Mouse (Mus musculus): ENCODE measurements around the gene Fam78b. TPM values are rescaled to one million over a fixed set of nuclear protein-coding genes. Genes with fewer than 3 reads are reported as not detected.

Fam78b gene
- total RNA-seq (2021), result 1 to 10 TPM; 3.0 to 3.8 TPM
- long read RNA-seq, experiment 1, full-length matches to known transcripts, result 2 of 2 reads
- long read RNA-seq, experiment 1, partial matches to known transcripts, result 0 of 2 reads
- long read RNA-seq, experiment 1, other reads (novel, unspliced or antisense), result 0 of 2 reads
- long read RNA-seq, experiment 2, partial matches to known transcripts, result 0 of 5 reads
- long read RNA-seq, experiment 2, other reads (novel, unspliced or antisense), result 1 of 5 reads

DNA sequence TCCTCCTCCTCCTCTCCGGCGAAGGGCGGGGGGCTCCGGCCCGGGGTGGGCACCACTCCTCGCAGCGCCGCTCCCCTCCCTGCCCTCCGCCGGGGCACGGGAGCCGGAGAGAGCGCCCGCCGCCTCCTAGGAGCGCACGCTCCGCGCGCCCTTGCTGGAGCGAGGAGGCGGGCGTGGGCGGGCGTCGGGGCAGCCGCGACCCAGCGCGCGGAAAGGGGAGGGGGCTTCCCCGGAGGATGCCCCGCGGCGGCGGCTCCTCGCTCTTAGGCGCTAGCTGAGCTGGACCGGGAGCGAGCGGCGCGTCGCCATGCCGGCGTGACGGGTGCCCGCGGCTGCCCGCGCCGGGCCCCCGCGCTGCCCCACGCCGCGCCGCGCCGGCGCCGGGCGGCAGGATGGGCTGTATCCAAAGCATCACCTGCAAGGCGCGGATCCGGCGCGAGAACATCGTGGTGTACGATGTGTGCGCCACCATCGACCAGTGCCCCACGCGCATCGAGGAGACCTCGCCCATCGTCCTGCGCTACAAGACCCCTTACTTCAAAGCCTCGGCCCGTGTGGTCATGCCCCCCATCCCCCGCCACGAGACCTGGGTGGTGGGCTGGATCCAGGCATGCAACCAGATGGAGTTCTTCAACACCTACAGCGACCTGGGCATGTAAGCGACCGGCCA lies at the start of gene Fam78b:
TSS of gene Fam78b (plus strand) at position 244 of the 670 bp plus-strand sequence.
- peak; percentile 17 to 23 for DNase-seq (ENCODE audit: low spot score in 2 of 2)

DNA sequence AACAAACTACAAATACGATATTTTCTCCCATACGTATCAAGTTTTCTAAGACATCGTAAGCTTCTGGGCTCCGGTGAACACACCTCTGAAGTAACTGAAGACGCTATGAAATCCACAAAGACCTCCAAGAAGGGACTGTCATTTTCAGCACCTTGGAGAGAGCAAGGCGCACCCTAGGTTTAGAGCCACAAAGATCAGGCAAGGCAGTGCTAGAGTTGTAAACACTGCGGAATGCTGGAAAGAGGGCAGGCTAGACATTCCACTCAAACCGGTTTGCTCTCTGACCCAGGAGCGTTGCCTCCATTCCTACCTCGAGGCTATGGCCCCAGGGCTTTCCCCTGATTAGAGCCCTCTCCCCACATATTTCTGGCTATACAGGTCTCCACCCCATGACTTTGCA lies 36.7 kb upstream of the Fam78b start:
- peak in 1 of 2 experiments; percentile 39 for DNase-seq (ENCODE audit: low spot score in 2 of 2)

DNA sequence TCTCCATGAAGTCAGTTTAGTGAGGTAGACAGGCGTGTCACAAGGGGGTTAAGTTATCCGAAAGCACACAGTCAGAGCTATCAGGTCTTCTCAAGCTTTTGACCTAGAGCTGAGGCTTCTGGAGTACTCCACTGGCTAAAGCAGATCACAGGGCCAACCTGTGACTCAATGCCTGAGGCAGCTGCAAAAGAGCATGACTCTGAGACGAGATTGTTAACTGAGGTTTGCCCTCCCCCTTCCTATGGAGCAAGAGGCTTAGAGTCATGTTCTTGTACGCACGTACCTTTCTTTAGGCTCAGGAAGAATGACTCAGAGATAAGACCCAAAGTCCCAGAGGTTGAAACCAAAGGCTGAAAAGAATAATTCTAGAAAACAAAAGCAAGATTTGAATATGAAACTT lies 32.9 kb upstream of the Fam78b start:
- no peak for DNase-seq (ENCODE audit: low spot score in 2 of 2)

DNA sequence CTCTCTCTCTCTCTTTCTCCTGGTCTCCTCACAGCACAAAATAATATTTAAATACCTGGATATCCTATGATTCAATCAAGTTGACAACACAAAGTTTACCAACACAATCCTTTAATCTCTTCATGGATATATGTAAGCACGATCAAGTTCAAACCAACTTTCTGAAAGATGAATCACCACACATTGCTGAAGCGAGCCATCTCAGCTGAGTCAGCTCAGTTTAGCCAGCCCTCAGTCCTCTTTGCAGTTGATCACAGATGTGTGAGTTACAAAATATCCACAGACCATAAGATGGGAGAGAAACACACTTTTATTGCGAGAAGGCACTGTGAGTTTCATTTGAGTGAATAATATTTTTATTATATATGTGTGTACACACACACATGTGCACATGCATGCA lies 27.5 kb upstream of the Fam78b start:
- DNase-seq (ENCODE audit: low spot score in 2 of 2), result no peak

DNA sequence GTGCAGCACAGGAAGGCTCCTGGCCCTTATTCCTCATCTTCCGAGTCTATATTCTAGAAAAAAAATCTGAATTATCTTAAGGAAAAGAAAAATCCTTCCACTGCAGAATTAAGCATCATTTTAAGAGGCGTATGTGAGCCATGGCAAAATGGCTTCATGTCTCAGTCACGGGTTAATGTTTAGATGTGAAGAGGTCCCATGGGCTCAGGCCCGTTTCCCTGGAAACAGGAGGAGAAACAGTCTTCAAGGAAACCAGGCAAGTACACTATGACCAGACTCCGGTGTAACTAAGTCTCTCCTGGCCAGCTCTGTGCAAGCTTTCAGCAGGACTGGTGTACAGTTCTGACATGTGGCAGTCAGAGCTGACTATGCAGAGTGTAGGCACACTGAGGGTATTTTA lies 22.6 kb upstream of the Fam78b start:
- DNase-seq (ENCODE audit: low spot score in 2 of 2), result no peak

DNA sequence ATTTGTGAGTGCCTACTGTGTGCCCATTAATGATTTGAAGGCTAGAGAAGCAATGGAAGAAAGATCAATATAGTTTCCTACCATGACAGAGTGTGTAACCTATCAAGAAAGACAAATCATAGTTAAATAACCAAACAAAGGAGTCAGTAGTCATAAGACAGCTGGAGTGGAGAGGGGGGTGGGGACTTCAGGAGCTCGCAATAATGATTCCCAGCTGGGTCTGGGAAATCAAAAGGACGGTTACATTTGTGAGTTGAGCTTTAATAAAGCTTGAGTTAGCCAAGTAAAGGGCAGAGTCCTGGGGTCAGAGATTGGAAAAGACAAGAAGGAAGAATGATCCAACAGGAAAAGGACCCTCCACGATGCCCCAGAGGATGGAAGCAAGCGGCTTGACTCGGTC lies 7.0 kb upstream of the Fam78b start:
- DNase-seq (ENCODE audit: low spot score in 2 of 2), result no peak

DNA sequence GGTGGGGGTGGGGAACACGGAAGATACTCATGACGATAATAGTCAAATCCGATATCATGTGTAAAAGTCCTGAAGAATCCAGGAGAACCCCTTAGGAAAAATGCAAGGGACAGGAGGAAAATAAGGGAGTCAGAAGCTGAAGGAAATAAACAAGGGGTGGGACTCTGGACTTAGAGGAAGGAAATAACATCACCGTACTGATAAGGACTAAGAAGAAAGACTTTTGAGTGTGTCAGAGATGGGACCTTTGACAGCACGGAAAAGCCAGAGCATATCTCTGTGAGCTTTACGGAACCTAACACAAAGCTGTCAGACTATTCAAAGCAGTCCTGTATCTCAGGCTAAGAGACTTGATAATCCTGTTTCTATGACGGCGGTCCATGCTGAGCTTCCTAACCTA lies 5.0 kb upstream of the Fam78b start:
- DNase-seq (ENCODE audit: low spot score in 2 of 2), result no peak

DNA sequence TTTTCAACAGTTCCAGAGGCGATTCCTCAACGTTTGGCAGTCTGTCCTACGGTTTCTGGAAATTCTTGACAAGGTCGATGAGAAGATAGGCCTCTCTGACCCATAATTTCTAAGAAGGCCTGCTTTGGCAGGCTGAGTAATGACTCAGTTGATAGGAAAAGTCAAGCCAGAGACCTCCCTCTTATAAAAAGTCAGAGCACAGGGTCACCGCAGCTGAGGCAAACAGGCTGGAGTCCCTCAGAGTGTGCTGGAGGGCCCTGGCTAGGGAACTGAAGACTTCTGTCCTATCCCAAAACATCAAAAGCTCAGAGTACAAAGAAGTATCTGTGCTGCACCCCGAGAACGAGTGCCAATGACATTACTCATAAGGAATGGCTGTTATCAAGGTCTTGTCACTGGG lies 4.4 kb upstream of the Fam78b start:
- DNase-seq (ENCODE audit: low spot score in 2 of 2), result no peak

DNA sequence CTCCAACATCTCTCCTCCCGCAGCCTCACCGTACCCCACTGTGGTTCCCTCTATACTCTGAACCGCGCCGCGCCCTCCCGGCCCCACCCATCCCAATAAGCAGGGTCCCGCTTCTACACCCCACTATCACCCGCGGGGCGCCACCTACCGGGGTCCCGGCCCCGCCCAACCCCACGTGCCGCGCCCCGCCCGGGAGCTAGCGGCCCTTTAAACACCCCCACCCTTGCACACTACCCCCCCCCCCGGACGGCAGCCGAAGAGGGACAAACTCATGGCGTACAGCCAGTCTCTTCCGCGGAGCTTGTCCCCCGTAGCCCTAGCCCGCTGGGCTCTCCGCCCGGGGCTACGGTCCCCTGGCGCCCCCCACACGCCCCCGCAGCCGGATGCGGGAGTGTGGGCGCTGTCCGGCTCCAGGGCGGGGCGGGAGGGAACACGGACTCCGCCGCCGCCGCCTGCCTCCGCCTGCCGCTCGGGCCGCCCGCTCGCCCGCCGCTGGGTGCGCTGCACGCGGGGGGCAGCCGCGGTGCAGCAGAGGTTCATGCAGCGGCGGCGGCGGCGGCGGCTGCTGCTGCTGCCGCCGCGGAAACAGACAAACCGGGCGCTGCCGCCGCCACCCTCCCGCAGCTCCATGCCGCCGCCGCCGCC lies 566 bp upstream of the Fam78b start:
- peak; percentile 63 to 72 for DNase-seq (ENCODE audit: low spot score in 2 of 2)

DNA sequence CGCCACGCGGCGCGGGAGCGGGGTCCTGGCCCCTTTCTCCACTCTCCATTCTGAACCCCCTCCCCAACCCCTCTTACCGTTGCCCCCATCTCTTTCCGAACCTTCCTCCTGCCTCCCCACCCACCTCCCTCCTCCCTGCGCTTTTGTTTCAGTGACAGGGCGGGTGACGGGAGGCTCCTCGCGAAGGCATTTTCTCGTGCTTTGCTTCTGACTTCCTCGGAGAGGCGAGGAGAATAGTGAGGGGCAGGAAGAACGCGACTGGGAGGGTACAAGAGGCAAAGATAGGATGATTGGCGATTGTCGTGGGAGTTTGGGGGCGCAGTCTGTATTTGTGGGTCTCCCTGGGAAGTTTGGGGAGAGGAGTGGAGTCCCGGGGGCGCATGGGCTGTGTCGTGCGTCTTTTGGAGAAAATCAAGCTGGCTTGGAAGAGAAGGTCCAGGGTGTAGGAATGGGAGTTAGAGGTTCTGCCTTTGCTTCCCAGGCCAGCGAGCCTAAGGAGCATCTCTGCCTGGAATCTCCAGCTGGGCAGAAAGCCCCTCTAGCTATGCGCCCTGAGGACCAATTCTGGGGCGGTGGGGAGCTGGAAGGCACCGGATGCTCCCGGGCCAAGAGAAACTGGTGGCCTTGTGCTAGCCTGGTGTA lies 748 bp downstream of the Fam78b start:
- DNase-seq (ENCODE audit: low spot score in 2 of 2), result peak in 1 of 2 experiments; percentile 12

DNA sequence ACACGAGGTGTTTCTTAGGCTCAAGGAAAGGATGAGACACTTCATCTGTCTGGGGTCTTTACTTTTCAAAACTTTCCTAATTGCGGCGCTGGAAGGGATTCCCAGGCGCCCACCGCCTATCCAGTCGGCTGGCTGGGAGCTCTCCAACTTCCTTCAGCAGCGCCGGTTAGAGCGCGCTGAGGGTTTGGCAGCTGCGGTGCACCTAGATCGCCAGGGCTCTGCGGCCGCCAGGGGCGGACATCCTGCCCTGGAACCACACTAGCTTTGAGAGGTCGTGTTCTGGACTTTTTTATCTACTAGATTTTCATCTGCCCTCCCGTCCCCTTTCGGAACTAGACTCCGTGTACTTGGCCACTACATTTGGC lies 1.3 kb downstream of the Fam78b start:
- DNase-seq (ENCODE audit: low spot score in 2 of 2), result peak; percentile 35 to 54

DNA sequence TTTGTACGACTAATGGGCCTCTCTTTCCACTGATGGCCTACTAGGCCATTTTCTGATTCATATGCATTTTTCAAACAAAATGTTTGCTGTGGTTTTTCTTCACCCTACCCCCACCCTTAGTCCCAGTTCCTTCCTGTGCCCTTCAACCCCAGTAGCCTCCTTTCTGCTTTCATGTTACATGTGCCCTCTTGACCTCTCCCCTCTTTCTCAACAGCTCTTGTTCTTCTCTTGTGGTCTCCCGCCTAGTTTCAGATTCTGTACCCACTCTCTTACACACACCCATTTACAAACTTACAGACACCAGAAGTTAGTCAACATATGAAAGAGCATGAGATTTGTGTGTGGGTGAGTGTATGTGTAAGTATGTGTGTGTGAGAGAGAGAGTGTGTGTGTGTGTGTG lies 3.4 kb downstream of the Fam78b start:
- DNase-seq (ENCODE audit: low spot score in 2 of 2), result no peak

DNA sequence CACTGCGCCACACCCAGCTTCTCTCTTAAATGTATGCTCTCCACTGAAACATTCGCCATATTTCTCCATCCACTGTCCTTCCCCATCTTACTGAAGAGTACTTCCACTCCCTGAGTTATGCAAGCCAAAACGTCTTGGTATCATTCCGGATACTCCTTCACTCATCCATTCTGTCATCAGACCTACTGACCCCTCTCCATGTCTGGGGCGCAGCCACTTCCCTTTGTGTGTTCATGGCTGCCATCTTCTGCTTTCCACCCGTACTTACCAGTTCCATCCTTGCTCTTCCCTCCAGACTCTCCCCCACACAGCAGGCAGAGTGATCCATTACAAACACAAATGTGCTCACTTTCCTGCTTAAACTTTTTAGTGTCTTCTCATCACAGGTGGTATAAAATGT lies 6.1 kb downstream of the Fam78b start:
- no peak for DNase-seq (ENCODE audit: low spot score in 2 of 2)

DNA sequence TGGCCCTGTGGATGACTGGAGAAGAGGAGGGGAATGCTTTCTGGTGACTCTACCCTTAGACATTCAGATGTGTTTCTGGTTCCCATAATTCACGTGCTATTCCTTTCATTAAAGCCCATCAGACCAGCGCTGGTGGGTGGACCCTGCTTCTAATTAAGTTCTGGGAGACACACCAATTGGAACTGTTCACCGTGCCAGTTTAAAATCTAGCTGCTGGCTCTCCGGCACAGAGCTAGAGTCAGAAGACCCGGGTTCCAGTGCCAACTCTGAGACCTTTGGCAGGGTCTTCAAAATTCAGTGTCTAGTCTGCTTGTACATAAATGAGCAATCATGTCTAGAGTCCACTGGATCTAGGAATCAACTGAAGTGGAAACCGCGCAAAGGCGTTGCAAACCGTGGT lies 9.0 kb downstream of the Fam78b start:
- no peak for DNase-seq (ENCODE audit: low spot score in 2 of 2)

DNA sequence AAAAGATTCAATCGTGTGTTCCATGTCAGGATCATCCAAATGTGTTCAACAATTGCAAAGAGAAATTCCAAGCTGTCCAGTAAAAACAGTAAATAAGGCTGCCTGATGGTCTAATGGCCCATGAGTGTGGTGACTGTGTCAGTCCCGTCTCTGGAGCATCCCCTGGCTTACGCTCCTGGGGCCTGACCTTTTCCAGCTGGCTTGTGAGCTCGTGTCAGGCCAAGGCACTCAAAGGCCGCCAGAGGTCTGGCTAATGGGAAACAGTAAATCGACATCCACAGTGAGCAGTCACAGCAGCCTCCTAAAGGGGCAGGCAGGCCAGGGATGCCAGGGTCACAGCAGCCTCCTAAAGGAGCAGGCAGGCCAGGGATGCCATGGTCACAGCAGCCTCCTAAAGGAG lies 10.1 kb downstream of the Fam78b start:
- no peak for DNase-seq (ENCODE audit: low spot score in 2 of 2)

DNA sequence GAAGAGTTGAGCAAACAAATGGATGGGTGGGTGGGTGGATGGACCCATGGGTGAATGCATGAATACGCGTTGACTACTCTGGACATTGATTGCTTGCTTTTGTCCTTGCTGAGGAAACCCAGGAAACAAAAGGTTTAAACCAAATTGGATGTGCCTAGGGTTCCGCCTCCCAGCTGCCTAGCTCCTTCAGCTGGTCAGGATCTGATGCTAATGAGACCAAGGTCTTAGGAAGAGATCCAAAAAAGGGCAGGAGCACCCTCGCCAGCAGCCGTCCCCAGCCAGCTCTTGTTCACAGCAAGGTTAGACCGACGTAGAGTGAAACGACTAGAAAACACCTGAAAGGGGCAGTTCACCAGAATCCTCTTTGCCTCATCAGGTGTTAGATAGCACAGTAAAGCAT lies 11.4 kb downstream of the Fam78b start:
- DNase-seq (ENCODE audit: low spot score in 2 of 2), result no peak

DNA sequence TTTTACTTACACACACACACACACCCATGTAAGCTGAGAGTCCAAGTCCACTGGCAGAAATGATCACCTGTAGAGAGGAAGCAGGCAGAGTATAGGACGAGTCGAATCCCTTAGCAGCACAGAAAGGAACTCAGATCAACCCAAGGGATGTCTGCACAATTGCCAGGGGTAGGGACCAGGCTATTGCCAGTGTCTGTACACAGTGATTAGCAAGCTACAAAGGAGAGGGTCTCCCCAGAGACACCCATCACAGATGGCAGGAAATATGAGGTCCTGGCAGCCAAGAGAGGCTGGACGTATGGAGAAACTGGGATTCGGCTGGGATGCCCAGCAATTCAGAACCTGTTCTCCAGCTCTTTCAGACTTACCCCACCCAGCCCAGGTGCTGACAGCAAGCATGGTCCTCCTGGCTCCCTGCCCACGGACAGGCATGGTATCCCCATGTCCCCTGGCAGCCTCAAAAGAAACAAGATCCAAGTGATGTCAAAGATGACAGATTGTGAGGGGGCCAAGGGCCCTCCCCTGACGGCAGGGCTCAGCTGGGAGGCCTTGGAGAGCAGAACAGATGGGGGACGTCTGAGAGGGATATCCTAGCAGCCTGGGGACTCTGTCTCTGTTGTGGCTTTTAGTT lies 12.1 kb downstream of the Fam78b start:
- no peak for DNase-seq (ENCODE audit: low spot score in 2 of 2)

DNA sequence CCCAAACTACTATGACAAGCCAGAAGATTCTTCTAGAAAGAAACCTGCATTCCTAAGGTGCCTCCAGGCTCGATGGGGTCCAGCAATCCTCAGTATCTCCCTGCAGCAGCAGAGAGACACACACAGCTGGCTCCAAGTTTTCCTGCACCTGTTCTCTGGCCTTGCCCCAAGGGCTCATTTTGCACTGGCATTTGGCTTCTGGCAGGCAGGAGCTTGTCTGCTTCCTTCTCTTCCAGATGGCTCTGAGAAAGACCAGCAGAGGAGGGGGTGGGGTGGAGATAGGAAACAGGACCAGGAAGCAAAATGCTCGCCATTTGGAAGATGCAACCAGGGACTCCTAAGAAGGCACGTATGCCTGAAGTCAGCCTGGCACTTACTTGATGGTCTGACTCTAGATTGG lies 15.1 kb downstream of the Fam78b start:
- DNase-seq (ENCODE audit: low spot score in 2 of 2), result no peak

DNA sequence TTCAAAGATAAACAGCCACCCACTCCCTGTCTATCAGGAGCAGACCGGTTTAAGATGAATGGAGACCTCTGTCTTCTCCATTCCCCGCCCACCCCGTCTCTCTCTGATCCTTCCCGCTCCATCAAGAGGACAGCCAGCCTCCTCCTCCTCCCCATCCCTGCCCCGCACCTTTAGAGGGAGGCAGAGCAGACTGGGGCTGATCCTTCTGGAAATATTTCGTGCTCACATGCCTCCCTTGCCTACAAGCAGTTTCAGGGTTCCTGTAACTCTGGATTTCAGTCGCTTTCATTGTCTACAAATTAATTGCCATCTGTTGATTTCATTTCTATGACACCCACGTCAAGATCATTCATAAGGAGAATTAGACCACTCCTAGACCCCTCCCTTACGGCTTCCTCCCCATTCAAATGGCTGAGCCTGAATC lies 20.8 kb downstream of the Fam78b start:
- DNase-seq (ENCODE audit: low spot score in 2 of 2), result no peak

DNA sequence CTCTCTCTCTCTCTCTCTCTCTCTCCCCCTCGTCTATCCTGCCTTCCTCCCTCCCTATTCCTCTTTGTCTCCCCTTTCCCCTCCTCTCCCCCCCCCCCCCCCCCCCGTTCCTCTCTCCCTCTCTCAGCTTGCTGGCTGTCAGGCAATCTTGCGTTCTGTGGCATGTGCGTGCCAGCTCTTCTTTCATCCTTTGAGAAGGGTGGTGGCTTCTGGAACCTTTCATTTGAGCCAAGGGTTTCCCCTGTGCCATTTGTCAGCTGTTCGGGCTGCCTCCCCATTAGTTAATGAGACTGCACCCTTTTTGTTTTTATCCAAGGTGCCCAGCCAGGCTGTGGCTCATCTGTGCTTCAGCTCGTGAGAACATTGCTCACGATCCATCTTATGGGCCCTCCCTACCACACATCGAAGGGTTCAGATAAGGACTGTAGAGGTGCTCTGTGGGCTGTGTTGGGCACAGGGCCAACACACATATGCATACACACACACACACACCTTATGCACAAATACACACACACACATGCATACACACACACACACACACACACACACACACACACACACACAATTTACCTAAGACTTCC lies 21.4 kb downstream of the Fam78b start:
- DNase-seq (ENCODE audit: low spot score in 2 of 2), result no peak

DNA sequence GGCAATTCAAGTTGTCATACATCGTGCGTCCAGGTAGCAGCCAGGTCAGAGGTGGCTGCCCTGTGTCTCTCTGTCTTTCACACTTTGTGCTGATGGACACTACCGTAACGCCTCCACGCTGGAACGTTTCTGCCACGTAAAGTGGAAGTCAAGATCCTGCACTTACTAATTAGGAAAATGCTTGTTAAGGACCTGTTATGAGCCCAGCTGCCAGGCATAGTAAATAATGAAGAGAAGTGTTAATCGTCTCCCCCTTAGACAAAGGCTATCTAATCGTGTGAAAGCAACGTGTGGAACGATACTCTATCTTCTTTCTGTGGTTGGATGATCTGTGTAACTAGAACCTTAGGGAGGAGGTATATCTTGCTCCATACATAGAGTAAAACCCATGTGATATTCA lies 22.6 kb downstream of the Fam78b start:
- DNase-seq (ENCODE audit: low spot score in 2 of 2), result no peak
